20 mouse cellular contexts compared by ENCODE assay signal in genomic region chr12:54303746-54304145, GRCm38 (mm10).
"Had no signal": no experiment of that assay in that cellular context is flagged by ENCODE, and none has a peak within 500 bp of the region (broad histone marks: within the 10 kb centered on the region; RNA-seq: fewer than 3 reads in every experiment).

No protein-coding gene starts in this region.

- H3K4me1 ChIP-seq: kidney, embryonic 15.5 days; limb, embryonic 12.5 days; limb, embryonic 15.5 days; liver, embryonic 15.5 days; midbrain, embryonic 12.5 days; stomach, embryonic 15.5 days had no signal

- H3K27ac ChIP-seq: kidney, embryonic 15.5 days; limb, embryonic 12.5 days; limb, embryonic 15.5 days; liver, embryonic 15.5 days; midbrain, embryonic 12.5 days; stomach, embryonic 15.5 days had no signal

- H3K27me3 ChIP-seq: kidney, embryonic 15.5 days; limb, embryonic 12.5 days; limb, embryonic 15.5 days; liver, embryonic 15.5 days; midbrain, embryonic 12.5 days; stomach, embryonic 15.5 days had no signal

- DNase-seq: kidney, adult 8-10 months; kidney, postnatal 10 days; kidney, postnatal 36 days; left cerebral cortex, postnatal 4 days; lung, adult 2 months; lung, postnatal 14 days; lung, postnatal 4 days; right cerebral cortex, adult 18-20 months; right cerebral cortex, postnatal 14 days; right cerebral cortex, postnatal 4 days; thymus, postnatal 4 days had no signal

- H3K9ac ChIP-seq: kidney, embryonic 15.5 days; limb, embryonic 12.5 days; limb, embryonic 15.5 days; liver, embryonic 15.5 days; midbrain, embryonic 12.5 days; stomach, embryonic 15.5 days had no signal

- H3K9me3 ChIP-seq: kidney, embryonic 15.5 days; limb, embryonic 12.5 days; limb, embryonic 15.5 days; liver, embryonic 15.5 days; midbrain, embryonic 12.5 days; stomach, embryonic 15.5 days had no signal

- H3K4me2 ChIP-seq: kidney, embryonic 15.5 days; limb, embryonic 12.5 days; limb, embryonic 15.5 days; liver, embryonic 11.5 days; liver, embryonic 15.5 days; midbrain, embryonic 12.5 days; stomach, embryonic 15.5 days had no signal

- H3K36me3 ChIP-seq: kidney, embryonic 15.5 days; limb, embryonic 12.5 days; limb, embryonic 15.5 days; liver, embryonic 15.5 days; midbrain, embryonic 12.5 days; stomach, embryonic 15.5 days had no signal

- H3K4me3 ChIP-seq: kidney, embryonic 15.5 days; limb, embryonic 12.5 days; limb, embryonic 15.5 days; liver, embryonic 15.5 days; midbrain, embryonic 12.5 days; myocyte; stomach, embryonic 15.5 days had no signal

- ATAC-seq: midbrain, embryonic 16.5 days had no signal
